Mouse (Mus musculus): ENCODE results near the gene Fam221b.

Gene Fam221b

DNA sequence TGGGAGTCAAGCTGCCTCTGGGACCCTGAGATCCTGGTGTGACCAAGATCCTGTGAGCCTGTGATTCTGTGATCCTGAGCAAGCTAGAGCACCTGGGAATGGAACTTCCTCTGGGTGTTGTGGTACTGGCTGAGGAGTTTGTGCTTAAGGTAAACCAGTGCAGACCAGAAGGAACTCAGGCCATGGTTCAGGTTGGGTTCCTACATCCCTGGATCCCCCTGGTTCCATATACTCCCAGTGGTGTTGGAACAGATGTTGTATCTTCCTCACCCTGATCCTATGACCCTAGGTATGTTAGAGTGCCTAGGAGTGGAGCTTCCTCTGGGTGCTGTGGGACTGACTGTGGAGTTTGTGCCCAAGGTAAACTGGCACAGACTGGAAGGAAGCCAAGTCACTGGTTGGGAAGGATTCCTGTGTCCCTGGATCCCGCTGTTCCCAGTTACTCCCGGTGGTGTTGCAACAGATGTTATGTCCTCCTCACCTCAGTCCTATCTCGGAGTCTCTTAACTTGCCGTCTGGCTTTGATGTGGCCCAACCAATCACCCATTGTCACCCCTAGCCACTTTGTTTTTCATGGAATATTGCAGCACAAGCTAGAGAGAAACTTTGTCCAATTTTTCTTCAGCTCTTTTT lies 48.7 kb downstream of the Fam221b start:
- DNase-seq (ENCODE audit: extremely low spot score, low read depth, low spot score), result no peak

DNA sequence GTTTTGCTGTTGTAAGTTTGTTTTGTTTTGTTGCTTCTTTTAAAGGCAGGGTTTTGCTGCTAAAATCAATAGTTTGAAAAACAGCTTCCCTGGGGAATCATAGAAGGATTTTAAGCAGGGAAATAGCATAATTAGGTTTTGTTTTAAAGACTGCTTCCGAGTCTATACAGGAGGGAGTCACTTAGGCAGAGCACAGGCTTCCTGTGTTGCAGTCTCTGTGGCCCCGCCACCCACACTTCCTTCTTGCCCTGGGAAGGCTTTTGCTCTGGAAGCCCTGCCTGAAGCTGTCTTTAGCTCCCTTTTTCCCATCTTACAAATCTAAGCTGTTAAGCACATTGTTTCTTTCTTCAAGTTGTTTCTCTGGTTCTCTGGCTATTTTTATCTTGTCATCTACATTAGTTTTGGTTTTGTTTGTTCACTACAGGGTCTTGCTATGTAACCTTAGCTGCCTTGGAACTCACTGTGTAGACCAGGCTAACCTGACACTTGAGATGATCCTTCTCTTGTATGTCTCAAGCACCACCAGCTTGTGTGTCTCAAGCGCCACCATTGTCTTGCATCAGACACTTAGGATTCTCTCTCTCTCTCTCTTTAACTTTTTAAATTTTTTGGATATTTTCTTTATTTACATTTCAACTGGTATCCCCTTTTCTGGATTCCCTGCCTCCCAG lies 55.8 kb downstream of the Fam221b start:
- no peak for DNase-seq (ENCODE audit: extremely low spot score, low read depth, low spot score)

DNA sequence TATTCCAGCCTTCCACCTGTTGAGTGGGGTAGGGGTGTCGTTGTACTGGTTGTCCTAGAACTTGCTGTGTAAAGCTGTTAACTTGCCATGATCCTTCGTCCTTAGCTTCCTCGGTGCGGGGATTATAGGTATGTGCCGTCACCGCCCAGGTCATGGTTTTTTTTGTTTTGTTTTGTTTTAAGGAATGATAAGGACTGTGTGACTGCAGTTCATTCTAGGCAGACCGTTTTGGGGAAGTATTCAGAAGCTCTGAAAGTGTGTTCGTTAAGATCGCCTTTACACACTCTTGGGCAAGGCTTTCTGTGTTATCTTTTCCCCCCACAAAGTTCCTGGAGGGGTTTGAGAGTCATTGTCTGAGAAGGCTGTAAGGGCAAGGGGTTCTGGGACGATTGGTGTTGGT lies 56.4 kb downstream of the Fam221b start:
- no peak for DNase-seq (ENCODE audit: extremely low spot score, low read depth, low spot score)

Measured in hindlimb bud, embryonic 11.5 days (tissue).